ENCODE assay signal across 32 mouse cellular contexts in genomic region chr2:69132488-69133040, GRCm38 (mm10). TPM values are rescaled to one million over a fixed set of nuclear protein-coding genes. Genes with fewer than 3 reads are reported as not detected.
A peak's percentile ranks its signal among the peaks of the same experiment; 100 is the strongest.
DNase-seq lines count a peak whose midpoint lies in the region; ATAC-seq lines count a peak whose summit lies in the region.
"Had no signal": no experiment of that assay in that cellular context is flagged by ENCODE, and none has a peak within 500 bp of the region (broad histone marks: within the 10 kb centered on the region; RNA-seq: fewer than 3 reads in every experiment).

No protein-coding gene starts in this region.

- no peak for ATAC-seq in kidney, embryonic 16.5 days (ENCODE audit: low FRiP score, low TSS enrichment)
- peak; percentile 26; the same call in 1 of the 2 replicates for ATAC-seq in liver, embryonic 13.5 days (ENCODE audit: low read depth)
- no peak for ATAC-seq in forebrain, embryonic 13.5 days

- 62% methylated on average over 5 of the region's 5 CpGs for WGBS in kidney, embryonic 16.5 days
- WGBS in liver, embryonic 13.5 days (ENCODE audit: insufficient replicate concordance) = 44% methylated on average over 5 of the region's 5 CpGs
- WGBS in forebrain, embryonic 13.5 days = 61% methylated on average over 5 of the region's 5 CpGs

- no peak overlapping the region for H3K4me3 ChIP-seq in kidney, embryonic 16.5 days (ENCODE audit: low read length)
- no peak overlapping the region for H3K4me3 ChIP-seq in liver, embryonic 13.5 days (replicated peaks)
- H3K4me3 ChIP-seq in forebrain, embryonic 13.5 days = no peak overlapping the region
- H3K4me3 ChIP-seq: embryonic facial prominence, embryonic 10.5 days; embryonic facial prominence, embryonic 15.5 days; forebrain, embryonic 12.5 days; hindbrain, embryonic 13.5 days; kidney, embryonic 15.5 days; layer of hippocampus, adult 2 months; limb, embryonic 10.5 days; limb, embryonic 15.5 days; lung, embryonic 15.5 days; midbrain, embryonic 12.5 days; myocyte; neural tube, embryonic 12.5 days had no signal

- no peak for DNase-seq in kidney, adult 8-10 months
- DNase-seq in urinary bladder, postnatal 36 days (ENCODE audit: low spot score in 2 of 2) = peak; percentile 23 to 44
- no peak for DNase-seq in urinary bladder, postnatal 4 days (ENCODE audit: low spot score in 2 of 2)
- DNase-seq in liver, embryonic 13.5 days = no peak
- peak; percentile 84 for DNase-seq in yolk sac, embryonic 10.5 days (ENCODE audit: low spot score)
- no peak for DNase-seq in embryo, embryonic 10.5 days (ENCODE audit: low spot score)
- DNase-seq: adrenal gland, postnatal 14 days; B cell, adult 2 months; cerebellum, adult 18-20 months; cerebellum, postnatal 14 days; gastrocnemius, postnatal 10 days; heart, postnatal 36 days; kidney, adult 11 months; kidney, postnatal 36 days; right cerebral cortex, adult 18-20 months; thymus, adult 2 months; thymus, postnatal 36 days had no signal

- no peak overlapping the region for H3K9ac ChIP-seq in kidney, embryonic 16.5 days (replicated peaks; ENCODE audit: low read length)
- H3K9ac ChIP-seq in liver, embryonic 13.5 days = no peak overlapping the region
- no peak overlapping the region for H3K9ac ChIP-seq in forebrain, embryonic 13.5 days
- H3K9ac ChIP-seq: embryonic facial prominence, embryonic 15.5 days; forebrain, embryonic 12.5 days; hindbrain, embryonic 13.5 days; kidney, embryonic 15.5 days; limb, embryonic 15.5 days; lung, embryonic 15.5 days; midbrain, embryonic 12.5 days; neural tube, embryonic 12.5 days had no signal

- H3K4me1 ChIP-seq in kidney, embryonic 16.5 days (ENCODE audit: insufficient read depth, low read length) = peaks cover 44% of the 10 kb centered on the region
- peaks cover 13% of the 10 kb centered on the region for H3K4me1 ChIP-seq in liver, embryonic 13.5 days (replicated peaks)
- H3K4me1 ChIP-seq in forebrain, embryonic 13.5 days = peaks cover 6% of the 10 kb centered on the region; the same call in 1 of the 2 replicates

- H3K9me3 ChIP-seq in kidney, embryonic 16.5 days (ENCODE audit: low read length) = no peaks in the 10 kb centered on the region
- no peaks in the 10 kb centered on the region for H3K9me3 ChIP-seq in liver, embryonic 13.5 days (replicated peaks)
- H3K9me3 ChIP-seq in forebrain, embryonic 13.5 days (replicated peaks) = no peaks in the 10 kb centered on the region
- H3K9me3 ChIP-seq: embryonic facial prominence, embryonic 10.5 days; embryonic facial prominence, embryonic 15.5 days; forebrain, embryonic 12.5 days; hindbrain, embryonic 13.5 days; kidney, embryonic 15.5 days; limb, embryonic 10.5 days; limb, embryonic 15.5 days; lung, embryonic 15.5 days; midbrain, embryonic 12.5 days; neural tube, embryonic 12.5 days had no signal

- H3K27ac ChIP-seq in kidney, embryonic 16.5 days (ENCODE audit: low read length) = peak overlapping the region; percentile 31; the same call in 1 of the 2 replicates
- peak overlapping the region; percentile 29; the same call in 1 of the 2 replicates for H3K27ac ChIP-seq in liver, embryonic 13.5 days
- no peak overlapping the region for H3K27ac ChIP-seq in forebrain, embryonic 13.5 days
- H3K27ac ChIP-seq: embryonic facial prominence, embryonic 10.5 days; embryonic facial prominence, embryonic 15.5 days; forebrain, embryonic 12.5 days; hindbrain, embryonic 13.5 days; kidney, embryonic 15.5 days; layer of hippocampus, adult 2 months; limb, embryonic 10.5 days; limb, embryonic 15.5 days; lung, embryonic 15.5 days; midbrain, embryonic 12.5 days; neural tube, embryonic 12.5 days had no signal

- no peaks in the 10 kb centered on the region for H3K36me3 ChIP-seq in kidney, embryonic 16.5 days (ENCODE audit: insufficient read depth, low read length)
- H3K36me3 ChIP-seq in liver, embryonic 13.5 days = no peaks in the 10 kb centered on the region
- H3K36me3 ChIP-seq in forebrain, embryonic 13.5 days (ENCODE audit: poor library complexity, severe bottlenecking) = no peaks in the 10 kb centered on the region
- H3K36me3 ChIP-seq: embryonic facial prominence, embryonic 10.5 days; embryonic facial prominence, embryonic 15.5 days; forebrain, embryonic 12.5 days; hindbrain, embryonic 13.5 days; kidney, embryonic 15.5 days; limb, embryonic 10.5 days; limb, embryonic 15.5 days; lung, embryonic 15.5 days; midbrain, embryonic 12.5 days; neural tube, embryonic 12.5 days had no signal

- H3K27me3 ChIP-seq in kidney, embryonic 16.5 days (ENCODE audit: insufficient read depth, low read length) = no peaks in the 10 kb centered on the region
- H3K27me3 ChIP-seq in liver, embryonic 13.5 days = no peaks in the 10 kb centered on the region
- no peaks in the 10 kb centered on the region for H3K27me3 ChIP-seq in forebrain, embryonic 13.5 days
- H3K27me3 ChIP-seq: embryonic facial prominence, embryonic 15.5 days; forebrain, embryonic 12.5 days; kidney, embryonic 15.5 days; limb, embryonic 15.5 days; lung, embryonic 15.5 days; midbrain, embryonic 12.5 days; neural tube, embryonic 12.5 days had no signal

- H3K4me2 ChIP-seq in kidney, embryonic 16.5 days (replicated peaks; ENCODE audit: low read depth, low read length) = no peak overlapping the region
- H3K4me2 ChIP-seq in liver, embryonic 13.5 days = peak overlapping the region; percentile 6; the same call in 1 of the 2 replicates
- no peak overlapping the region for H3K4me2 ChIP-seq in forebrain, embryonic 13.5 days
- H3K4me2 ChIP-seq: embryonic facial prominence, embryonic 15.5 days; forebrain, embryonic 12.5 days; heart, embryonic 11.5 days; hindbrain, embryonic 13.5 days; kidney, embryonic 15.5 days; limb, embryonic 15.5 days; lung, embryonic 15.5 days; midbrain, embryonic 12.5 days; neural tube, embryonic 12.5 days had no signal

RNA-seq across cellular contexts. Expression of gene Nostrin, which starts 3.0 kb away (rescaled TPM):
- polyA plus RNA-seq in kidney, embryonic 16.5 days (2015; fragmentation: Nextera tagmentation; extraction: Ambion mirVana) = 4.7 and 7.1 TPM in 2 replicates
- polyA plus RNA-seq in liver, embryonic 13.5 days (2015; fragmentation: Nextera tagmentation; extraction: Ambion mirVana) = 9.2 and 12.1 TPM in 2 replicates
- polyA plus RNA-seq in forebrain, embryonic 13.5 days (2015; fragmentation: Nextera tagmentation; extraction: Ambion mirVana) = 0.53 and 0.96 TPM in 2 replicates

Comparison
In these comparisons a context has a peak if more than half of its experiments do, and no peak if none do; other contexts are left out.
1. DNase-seq: peak in urinary bladder, postnatal 36 days (2 of 2) and yolk sac, embryonic 10.5 days (single experiment); none in kidney, adult 8-10 months (0 of 2), urinary bladder, postnatal 4 days (0 of 2), liver, embryonic 13.5 days (single experiment) and embryo, embryonic 10.5 days (single experiment).